Mouse (Mus musculus) heart, embryonic 11.5 days (tissue): ENCODE results near the gene B230118H07Rik. TPM values are rescaled to one million over a fixed set of nuclear protein-coding genes. Genes with fewer than 3 reads are reported as not detected.

Experiments used
- ATAC-seq: fragments of 200-750 bp; cut with Nextera tagmentation; replicated peaks from 2 replicates; pipeline ENCODE4 v1.8.0; 2017; ENCODE audit warnings: moderate library complexity; ENCODE audit not compliant: insufficient number of reproducible peaks, low FRiP score, low TSS enrichment
- H3K27ac ChIP-seq: fragments of 300-500 bp; sonication (generic); 2 replicates; pipeline ENCODE4 v1.5.1; 2014; ENCODE audit warnings: mild to moderate bottlenecking, low read depth, low read length
- H3K27me3 ChIP-seq: fragments of 300-500 bp; sonication (generic); 2 replicates; pipeline ENCODE4 v1.6.1; 2014; ENCODE audit warnings: mild to moderate bottlenecking, low read length, mixed read lengths; ENCODE audit not compliant: control insufficient read depth, insufficient read depth
- H3K36me3 ChIP-seq: fragments of 300-500 bp; sonication (generic); 2 replicates; pipeline ENCODE4 v1.6.1; 2014; ENCODE audit warnings: mild to moderate bottlenecking, low read length, moderate library complexity, mixed read lengths; ENCODE audit not compliant: control insufficient read depth, insufficient read depth
- H3K4me1 ChIP-seq: fragments of 300-500 bp; sonication (generic); 2 replicates; pipeline ENCODE4 v1.6.1; 2014; ENCODE audit warnings: low read length; ENCODE audit not compliant: control insufficient read depth, insufficient read depth
- H3K4me2 ChIP-seq: fragments of 300-500 bp; sonication (generic); 2 replicates; pipeline ENCODE4 v1.6.1; 2014; ENCODE audit warnings: mild to moderate bottlenecking, moderate library complexity
- H3K4me3 ChIP-seq: fragments of 300-500 bp; sonication (generic); 2 replicates; pipeline ENCODE4 v1.5.1; 2014; ENCODE audit warnings: low read depth, low read length
- H3K9ac ChIP-seq: fragments of 300-500 bp; sonication (generic); 2 replicates; pipeline ENCODE4 v1.6.1; 2014; ENCODE audit warnings: mild to moderate bottlenecking, low read depth, low read length, moderate library complexity
- H3K9me3 ChIP-seq: fragments of 300-500 bp; sonication (generic); replicated peaks from 2 replicates; pipeline ENCODE4 v1.6.1; 2016; ENCODE audit warnings: low read length; ENCODE audit not compliant: control insufficient read depth
- WGBS: fragments of 180-500 bp; shearing (Covaris S2); extraction: QIAGEN DNeasy Blood & Tissue Kit; methylation state at CpG from one replicate; pipeline ENCODE4 v1.1.7; 2014; ENCODE audit not compliant: insufficient replicate concordance; 5-methylcytosine and 5-hydroxymethylcytosine counted together
- polyA plus RNA-seq: library from polyadenylated mRNA; unstranded; fragments of >200 nt; fragmentation: Nextera tagmentation; extraction: Ambion mirVana; gene quantifications from 2 replicates; pipeline ENCODE4 v1.2.1, GENCODE M21; 2014

Gene B230118H07Rik
- polyA plus RNA-seq, 1 experiment from 2014 or later: 47.2 TPM

GRCm38 (mm10) chr2:101581418-101581817 is 67.9 kb downstream of the B230118H07Rik start:
- H3K9me3 ChIP-seq: no peaks in the 10 kb centered on the region
- H3K27ac ChIP-seq: no peak overlapping the region
- H3K36me3 ChIP-seq: no peaks in the 10 kb centered on the region
- no peak overlapping the region for H3K4me2 ChIP-seq
- H3K4me3 ChIP-seq: no peak overlapping the region
- H3K4me1 ChIP-seq: no peaks in the 10 kb centered on the region
- H3K27me3 ChIP-seq: no peaks in the 10 kb centered on the region
- H3K9ac ChIP-seq: no peak overlapping the region
- ATAC-seq: no peak
- WGBS: 77% methylated on average over 3 of the region's 3 CpGs

DNA sequence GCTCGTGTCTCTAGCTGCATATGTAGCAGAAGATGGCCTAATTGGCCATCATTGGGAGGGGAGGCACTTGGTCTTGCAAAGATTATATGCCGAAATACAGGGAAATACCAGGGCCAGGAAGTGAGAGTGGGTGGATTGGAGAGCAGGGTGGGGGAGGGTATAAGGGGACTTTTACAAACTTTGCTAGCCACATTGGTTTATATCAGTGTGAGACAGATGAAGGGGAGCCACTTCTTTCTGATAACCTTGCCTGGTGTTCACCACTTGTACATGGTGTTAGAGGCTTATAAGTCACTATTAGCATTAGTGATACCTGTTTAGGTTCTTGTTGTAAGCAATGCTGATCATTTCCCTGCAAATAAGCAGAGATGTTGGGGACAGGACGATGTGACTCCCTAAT is 68.4 kb downstream of the B230118H07Rik start:
- Histone ChIP-seq H3K4me1 (no peaks in the 10 kb centered on the region), H3K4me2 (no peak overlapping the region), H3K9me3 (no peaks in the 10 kb centered on the region), H3K27ac (no peak overlapping the region), H3K36me3 (no peaks in the 10 kb centered on the region), H3K27me3 (no peaks in the 10 kb centered on the region), H3K4me3 (no peak overlapping the region), H3K9ac (no peak overlapping the region)
- 75% methylated on average over 3 of the region's 3 CpGs for WGBS
- ATAC-seq: no peak

DNA sequence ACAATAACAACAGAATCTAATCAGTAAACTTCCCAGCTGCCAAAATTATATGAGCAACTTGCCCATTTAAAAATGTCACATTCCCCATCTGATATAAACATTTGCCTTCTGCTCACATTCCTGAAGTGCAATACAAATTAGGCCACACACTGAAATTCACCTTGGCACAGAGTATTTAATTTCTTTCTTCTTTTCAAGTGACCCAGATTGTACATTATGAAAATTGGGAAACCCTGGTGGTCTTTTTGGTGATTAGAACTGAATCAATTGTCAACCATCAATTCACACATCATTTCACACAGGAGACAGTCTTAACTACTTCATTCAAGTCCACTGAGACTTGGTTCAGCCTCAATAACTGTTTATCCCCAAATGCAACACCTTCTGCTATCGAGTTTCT is 68.9 kb downstream of the B230118H07Rik start:
- WGBS: 86% methylated on average over 1 of the region's 1 CpGs
- Histone ChIP-seq H3K9ac (no peak overlapping the region), H3K4me3 (no peak overlapping the region), H3K9me3 (no peaks in the 10 kb centered on the region), H3K27me3 (no peaks in the 10 kb centered on the region), H3K4me2 (no peak overlapping the region), H3K4me1 (no peaks in the 10 kb centered on the region), H3K36me3 (no peaks in the 10 kb centered on the region), H3K27ac (no peak overlapping the region)
- ATAC-seq: no peak

GRCm38 (mm10) chr2:101580027-101580426 is 69.3 kb downstream of the B230118H07Rik start:
- ATAC-seq: no peak
- Histone ChIP-seq H3K9ac (no peak overlapping the region), H3K36me3 (no peaks in the 10 kb centered on the region), H3K9me3 (no peaks in the 10 kb centered on the region), H3K4me2 (no peak overlapping the region), H3K27ac (no peak overlapping the region), H3K27me3 (no peaks in the 10 kb centered on the region), H3K4me3 (no peak overlapping the region), H3K4me1 (no peaks in the 10 kb centered on the region)
- WGBS: 71% methylated on average over 2 of the region's 2 CpGs

DNA sequence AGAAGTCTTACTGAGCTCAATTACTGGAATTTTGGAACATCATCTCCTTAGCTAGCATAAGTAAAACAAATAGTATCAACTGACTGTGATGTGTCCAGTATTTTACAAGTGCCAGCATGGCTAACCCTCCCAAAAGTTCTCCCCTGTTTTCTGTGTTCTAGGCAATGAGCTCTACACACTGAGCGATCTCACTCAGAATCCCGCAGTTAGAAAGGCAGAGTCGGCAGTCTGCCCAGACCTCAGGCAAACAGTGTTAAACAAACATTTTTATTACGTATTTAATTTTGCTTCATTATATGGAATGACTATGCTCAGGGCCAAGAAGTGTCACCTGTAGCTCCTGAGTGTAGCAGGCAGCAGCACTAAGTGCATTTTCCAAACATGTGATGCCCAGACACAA is 72.1 kb downstream of the B230118H07Rik start:
- 84% methylated on average over 4 of the region's 4 CpGs for WGBS
- Histone ChIP-seq H3K9me3 (no peaks in the 10 kb centered on the region), H3K36me3 (no peaks in the 10 kb centered on the region), H3K4me3 (no peak overlapping the region), H3K4me1 (no peaks in the 10 kb centered on the region), H3K4me2 (no peak overlapping the region), H3K27ac (no peak overlapping the region), H3K9ac (no peak overlapping the region), H3K27me3 (no peaks in the 10 kb centered on the region)
- ATAC-seq: no peak

DNA sequence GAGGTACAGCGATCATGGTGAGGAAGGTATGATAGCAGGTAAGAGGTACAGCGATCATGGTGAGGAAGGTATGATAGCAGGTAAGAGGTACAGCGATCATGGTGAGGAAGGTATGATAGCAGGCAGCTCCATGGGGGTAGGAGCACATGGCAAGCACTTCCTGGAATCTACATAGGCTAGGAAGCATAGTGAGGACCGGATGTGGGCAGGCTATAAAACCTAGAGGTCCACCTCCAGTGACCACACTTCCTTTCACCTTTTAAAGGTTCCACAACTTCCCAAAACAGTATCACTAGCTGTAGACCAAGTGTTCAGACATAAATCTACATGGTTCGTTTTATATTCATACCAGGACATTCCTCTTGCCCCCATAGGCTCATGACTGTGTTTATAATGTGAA is 80.1 kb downstream of the B230118H07Rik start:
- H3K9ac ChIP-seq: no peak overlapping the region
- 82% methylated on average over 3 of the region's 5 CpGs for WGBS
- H3K4me1 ChIP-seq: no peaks in the 10 kb centered on the region
- no peak for ATAC-seq
- H3K9me3 ChIP-seq: no peaks in the 10 kb centered on the region
- H3K4me3 ChIP-seq: no peak overlapping the region
- H3K4me2 ChIP-seq: no peak overlapping the region
- H3K27ac ChIP-seq: no peak overlapping the region
- no peaks in the 10 kb centered on the region for H3K27me3 ChIP-seq
- no peaks in the 10 kb centered on the region for H3K36me3 ChIP-seq

DNA sequence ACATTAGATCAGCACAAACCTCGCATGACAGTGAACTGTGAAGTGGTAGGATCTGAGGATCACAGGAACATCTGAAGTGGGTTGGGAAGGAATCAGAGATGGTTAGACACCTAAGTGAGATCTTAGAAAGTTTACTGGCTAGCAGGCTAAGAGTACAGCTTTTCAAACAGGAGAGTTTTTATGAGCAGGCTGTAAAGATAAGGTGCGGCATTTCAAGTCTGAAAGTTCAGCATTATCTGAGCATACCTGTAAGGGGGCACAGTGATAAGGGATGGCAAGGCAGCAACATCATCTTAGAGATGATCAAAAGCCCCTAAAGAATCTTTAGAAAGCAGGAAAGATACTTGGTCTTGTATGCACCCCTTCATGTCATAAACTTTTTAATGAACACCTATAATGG is 81.8 kb downstream of the B230118H07Rik start:
- H3K27me3 ChIP-seq: no peaks in the 10 kb centered on the region
- ATAC-seq: no peak
- H3K4me1 ChIP-seq: no peaks in the 10 kb centered on the region
- H3K9me3 ChIP-seq: no peaks in the 10 kb centered on the region
- H3K9ac ChIP-seq: no peak overlapping the region
- H3K27ac ChIP-seq: no peak overlapping the region
- no peak overlapping the region for H3K4me2 ChIP-seq
- 69% methylated on average over 2 of the region's 2 CpGs for WGBS
- H3K36me3 ChIP-seq: no peaks in the 10 kb centered on the region
- H3K4me3 ChIP-seq: no peak overlapping the region

- Histone ChIP-seq H3K4me3 (no peak overlapping the region), H3K27ac (no peak overlapping the region), H3K9ac (no peak overlapping the region), H3K4me1 (no peaks in the 10 kb centered on the region), H3K4me2 (no peak overlapping the region), H3K27me3 (no peaks in the 10 kb centered on the region), H3K36me3 (no peaks in the 10 kb centered on the region), H3K9me3 (no peaks in the 10 kb centered on the region)
- no peak for ATAC-seq
- 77% methylated on average over 4 of the region's 4 CpGs for WGBS
Measured at GRCm38 (mm10) chr2:101563776-101564175, 85.6 kb downstream of the B230118H07Rik start.

GRCm38 (mm10) chr2:101563206-101563605 is 86.1 kb downstream of the B230118H07Rik start:
- Histone ChIP-seq H3K27ac (no peak overlapping the region), H3K9me3 (no peaks in the 10 kb centered on the region), H3K4me1 (no peaks in the 10 kb centered on the region), H3K9ac (no peak overlapping the region), H3K27me3 (no peaks in the 10 kb centered on the region), H3K4me3 (no peak overlapping the region), H3K36me3 (no peaks in the 10 kb centered on the region), H3K4me2 (no peak overlapping the region)
- ATAC-seq: no peak
- WGBS: 80% methylated on average over 6 of the region's 6 CpGs
